Mouse (Mus musculus) C2C12 (cell line): ENCODE data around the gene Gm45337. TPM values are rescaled to one million over a fixed set of nuclear protein-coding genes. Genes with fewer than 3 reads are reported as not detected.
"Not testable (repeated sequence)": the region's sequence is repeated elsewhere in the genome, so short reads cannot be mapped to it uniquely, and the experiment has no call there.

Experiments
- H3K27me3 ChIP-seq: one replicate; pipeline ENCODE4 v1.6.1; 2011; ENCODE audit not compliant: control insufficient read depth, insufficient read depth, insufficient read length
- H3K36me3 ChIP-seq: one replicate; pipeline ENCODE4 v1.6.1; 2011; ENCODE audit not compliant: control insufficient read depth, insufficient read depth
- H3K4me3 ChIP-seq: one replicate; pipeline ENCODE4 v1.5.1; 2011; ENCODE audit warnings: mild to moderate bottlenecking, control low read depth; ENCODE audit not compliant: poor library complexity, insufficient read depth, severe bottlenecking
- H3K79me2 ChIP-seq: one replicate; pipeline ENCODE4 v1.6.1; 2011; ENCODE audit not compliant: control insufficient read depth, insufficient read depth
- H3K79me3 ChIP-seq: one replicate; pipeline ENCODE4 v1.6.1; 2011; ENCODE audit warnings: low read depth, control low read depth
- H3ac ChIP-seq: one replicate; pipeline ENCODE3; 2011; ENCODE audit warnings: low read depth; ENCODE audit not compliant: control insufficient read depth, insufficient read length
- CEBPB ChIP-seq: IDR thresholded peaks from one replicate; pipeline ENCODE4 v1.6.1; 2011; ENCODE audit warnings: low read depth, mild to moderate bottlenecking, control low read depth, moderate library complexity
- CTCF ChIP-seq: IDR thresholded peaks from one replicate; pipeline ENCODE4 v1.5.1; 2011; ENCODE audit not compliant: control insufficient read depth, insufficient read depth, insufficient read length
- FOSL1 ChIP-seq: IDR thresholded peaks from one replicate; pipeline ENCODE4 v1.8.0; 2011; ENCODE audit warnings: mild to moderate bottlenecking, low read length; ENCODE audit not compliant: poor library complexity, insufficient read depth, severe bottlenecking
- MAX ChIP-seq: IDR thresholded peaks from one replicate; pipeline ENCODE4 v1.6.1; 2011; ENCODE audit warnings: mild to moderate bottlenecking, control low read depth
- MYOD1 ChIP-seq: IDR thresholded peaks from one replicate; pipeline ENCODE4 v1.6.1; 2011; ENCODE audit warnings: low read depth; ENCODE audit not compliant: control insufficient read depth, insufficient read length
- MYOG ChIP-seq: IDR thresholded peaks from one replicate; pipeline ENCODE4 v1.6.1; 2011; ENCODE audit not compliant: control insufficient read depth, insufficient read length; ENCODE audit errors: extremely low read depth
- USF1 ChIP-seq: IDR thresholded peaks from one replicate; pipeline ENCODE4 v1.6.1; 2011; ENCODE audit warnings: low read depth, mild to moderate bottlenecking, control low read depth, moderate library complexity
- long read RNA-seq, 2 experiments: library from polyadenylated mRNA; unstranded; transcript quantifications; one replicate each; pipeline ENCODE4 v2.0.0; 2019 to 2020
- polyA plus RNA-seq: library from polyadenylated mRNA; unstranded; fragments of >200 nt; fragmentation: generic; extraction: Trizol; gene quantifications from one replicate; pipeline ENCODE4 v1.2.1, GENCODE M21; 2012; ENCODE audit warnings: missing spikeins

The Gm45337 gene
- polyA plus RNA-seq = not detected
- long read RNA-seq, experiment 1 = 0 reads
- long read RNA-seq, experiment 2 = 0 reads

GRCm38 (mm10) chr7:142144507-142144906 is at the start of gene Gm45337:
Gene Gm45337, minus strand, starts transcription at chr7:142144607.
- Histone ChIP-seq H3K4me3 (no peak within 1 kb of the TSS), H3ac (no peak within 1 kb of the TSS), H3K27me3 (no peaks in the 10 kb centered on the region), H3K36me3 (no peaks in the 10 kb centered on the region), H3K79me3 (no peaks in the 10 kb centered on the region), H3K79me2 (no peaks in the 10 kb centered on the region)
- TF ChIP-seq MYOG (no peak), FOSL1 (no peak), MAX (no peak)

- H3K4me3 ChIP-seq = no peak within 1 kb of the TSS
Observed at GRCm38 (mm10) chr7:142190289-142190688, 45.9 kb upstream of the Gm45337 start, which contains the start of gene Gm10153. Gene Gm10153, minus strand, starts transcription at chr7:142190389.

GRCm38 (mm10) chr7:142188156-142188555 is 43.7 kb upstream of the Gm45337 start:
- H3K27me3 ChIP-seq = peaks cover 3% of the 10 kb centered on the region
- no peak overlapping the region for H3K4me3 ChIP-seq
- H3K79me2 ChIP-seq = no peaks in the 10 kb centered on the region
- TF ChIP-seq MYOG (no peak), CEBPB (no peak), USF1 (no peak), MAX (no peak), CTCF (no peak), MYOD1 (no peak), FOSL1 (no peak)
- H3K36me3 ChIP-seq = no peaks in the 10 kb centered on the region
- H3K79me3 ChIP-seq = no peaks in the 10 kb centered on the region
- H3ac ChIP-seq = no peak overlapping the region

More at GRCm38 (mm10) chr7:142190289-142190688, 45.9 kb upstream of the Gm45337 start, which contains the start of gene Gm10153:
- Histone ChIP-seq H3K36me3 (no peaks in the 10 kb centered on the region), H3K79me2 (no peaks in the 10 kb centered on the region), H3ac (no peak within 1 kb of the TSS), H3K27me3 (peaks cover 3% of the 10 kb centered on the region), H3K79me3 (no peaks in the 10 kb centered on the region)
- TF ChIP-seq MAX (no peak), MYOG (no peak), USF1 (no peak), CTCF (no peak), CEBPB (no peak), FOSL1 (no peak), MYOD1 (no peak)

- Histone ChIP-seq H3ac (no peak overlapping the region), H3K79me3 (no peaks in the 10 kb centered on the region), H3K36me3 (no peaks in the 10 kb centered on the region), H3K27me3 (peaks cover 3% of the 10 kb centered on the region), H3K4me3 (no peak overlapping the region), H3K79me2 (no peaks in the 10 kb centered on the region)
- TF ChIP-seq CTCF (no peak), USF1 (no peak), CEBPB (no peak), MYOD1 (no peak), MAX (no peak), MYOG (no peak), FOSL1 (no peak)
Observed at GRCm38 (mm10) chr7:142181021-142181420, 36.6 kb upstream of the Gm45337 start.

GRCm38 (mm10) chr7:142178685-142179084 is 34.3 kb upstream of the Gm45337 start:
- no peak overlapping the region for H3K4me3 ChIP-seq
- H3K27me3 ChIP-seq = peaks cover 3% of the 10 kb centered on the region
- no peaks in the 10 kb centered on the region for H3K79me3 ChIP-seq
- H3ac ChIP-seq = no peak overlapping the region
- no peaks in the 10 kb centered on the region for H3K79me2 ChIP-seq
- TF ChIP-seq MYOD1 = no peak
- no peak for TF ChIP-seq CEBPB
- TF ChIP-seq FOSL1 = no peak
- no peak for TF ChIP-seq MYOG
- no peak for TF ChIP-seq CTCF
- no peak for TF ChIP-seq MAX
- TF ChIP-seq USF1 = no peak
- no peaks in the 10 kb centered on the region for H3K36me3 ChIP-seq

GRCm38 (mm10) chr7:142175905-142176304 is 31.5 kb upstream of the Gm45337 start, which contains the start of gene Krtap5-2:
Gene Krtap5-2, minus strand, starts transcription at chr7:142176005.
- not testable (repeated sequence) for H3K27me3 ChIP-seq, H3K36me3 ChIP-seq

More at GRCm38 (mm10) chr7:142175905-142176304, 31.5 kb upstream of the Gm45337 start, which contains the start of gene Krtap5-2:
- H3K79me2 ChIP-seq, H3ac ChIP-seq, H3K4me3 ChIP-seq, H3K79me3 ChIP-seq: not testable (repeated sequence)
